Mouse (Mus musculus) liver, postnatal 0 days (tissue): ENCODE measurements around the gene Il12rb1.

Experiments
- CTCF ChIP-seq: sonication (generic); IDR thresholded peaks from 2 replicates; pipeline ENCODE4 v1.5.1; 2016; ENCODE audit warnings: antibody characterized with exemption, low read depth
- EP300 ChIP-seq: IDR thresholded peaks from 2 replicates; pipeline ENCODE4 v1.6.1; 2016; ENCODE audit warnings: antibody characterized with exemption, low read depth, mild to moderate bottlenecking

- TF ChIP-seq CTCF (no peak), EP300 (no peak)
These were observed 24.8 kb downstream of the Il12rb1 start for GRCm38 (mm10) chr8:70833018-70833482.
